Mouse (Mus musculus) myocyte (in vitro differentiated cells): ENCODE results near the gene Nfkbil1. TPM values are rescaled to one million over a fixed set of nuclear protein-coding genes. Genes with fewer than 3 reads are reported as not detected.

Experiments used
- H3K27me3 ChIP-seq: one replicate; pipeline ENCODE4 v1.6.1; 2011; ENCODE audit not compliant: control insufficient read depth, insufficient read depth, insufficient read length
- H3K36me3 ChIP-seq: one replicate; pipeline ENCODE4 v1.6.1; 2011; ENCODE audit not compliant: control insufficient read depth, insufficient read depth
- H3K4me2 ChIP-seq: one replicate; pipeline ENCODE4 v1.6.1; 2011; ENCODE audit warnings: low read depth, control low read depth
- H3K4me3 ChIP-seq: one replicate; pipeline ENCODE4 v1.5.1; 2011; ENCODE audit warnings: mild to moderate bottlenecking, control low read depth, moderate library complexity
- H3K79me2 ChIP-seq: one replicate; pipeline ENCODE4 v1.6.1; 2011; ENCODE audit not compliant: control insufficient read depth, insufficient read depth
- H3ac ChIP-seq: one replicate; pipeline ENCODE4 v1.6.1; 2011; ENCODE audit not compliant: control insufficient read depth, insufficient read length
- CEBPB ChIP-seq: IDR thresholded peaks from 2 replicates; pipeline ENCODE4 v1.6.1; 2011; ENCODE audit warnings: mild to moderate bottlenecking, moderate library complexity; ENCODE audit not compliant: poor library complexity, insufficient read depth, severe bottlenecking
- E2F4 ChIP-seq: IDR thresholded peaks from one replicate; pipeline ENCODE4 v1.6.1; 2011; ENCODE audit warnings: mild to moderate bottlenecking, control low read depth, moderate library complexity; ENCODE audit not compliant: insufficient read depth
- MAX ChIP-seq: IDR thresholded peaks from one replicate; pipeline ENCODE4 v1.6.1; 2011; ENCODE audit warnings: low read depth, mild to moderate bottlenecking, control low read depth
- MYOD1 ChIP-seq, 3 experiments: IDR thresholded peaks; one replicate each; pipeline ENCODE4 v1.6.1; 2011; ENCODE audit warnings: control low read depth in 2 of 3, low read depth in 2 of 3, mild to moderate bottlenecking in 2 of 3, moderate library complexity in 1 of 3; ENCODE audit not compliant: insufficient read length in 2 of 3, control insufficient read depth in 1 of 3
- MYOG ChIP-seq, 3 experiments: IDR thresholded peaks; one replicate each; pipeline ENCODE4 v1.6.1; 2011; ENCODE audit warnings: control low read depth in 2 of 3, low read depth in 2 of 3, mild to moderate bottlenecking in 2 of 3; ENCODE audit not compliant: insufficient read length in 2 of 3, control insufficient read depth in 1 of 3, insufficient read depth in 1 of 3
- POLR2A ChIP-seq: IDR thresholded peaks from one replicate; pipeline ENCODE4 v1.6.1; 2011; ENCODE audit warnings: low read depth, mild to moderate bottlenecking, control low read depth, moderate library complexity; ENCODE audit not compliant: insufficient read length
- POLR2AphosphoS2 ChIP-seq: IDR thresholded peaks from one replicate; pipeline ENCODE4 v1.6.1; 2011; ENCODE audit warnings: low read depth, control low read depth; ENCODE audit not compliant: insufficient read length
- REST ChIP-seq: IDR thresholded peaks from one replicate; pipeline ENCODE4 v1.6.1; 2011; ENCODE audit warnings: mild to moderate bottlenecking, control low read depth, moderate library complexity; ENCODE audit not compliant: insufficient read depth, insufficient read length
- SRF ChIP-seq: IDR thresholded peaks from one replicate; pipeline ENCODE4 v1.6.1; 2011; ENCODE audit warnings: low read depth; ENCODE audit not compliant: control insufficient read depth, insufficient read length
- TCF12 ChIP-seq: IDR thresholded peaks from one replicate; pipeline ENCODE4 v1.6.1; 2011; ENCODE audit warnings: mild to moderate bottlenecking, control low read depth; ENCODE audit not compliant: poor library complexity, insufficient read depth, severe bottlenecking
- TCF3 ChIP-seq: IDR thresholded peaks from one replicate; pipeline ENCODE4 v1.6.1; 2011; ENCODE audit warnings: low read depth, control low read depth; ENCODE audit not compliant: insufficient read length
- USF1 ChIP-seq: IDR thresholded peaks from one replicate; pipeline ENCODE4 v1.6.1; 2011; ENCODE audit warnings: low read depth, mild to moderate bottlenecking, control low read depth, moderate library complexity
- polyA plus RNA-seq: library from polyadenylated mRNA; unstranded; fragments of >200 nt; fragmentation: generic; extraction: Trizol; gene quantifications from one replicate; pipeline ENCODE4 v1.2.1, GENCODE M21; 2012; ENCODE audit warnings: missing spikeins

Nfkbil1 gene
- polyA plus RNA-seq, 1 experiment = 27.1 TPM

- TF ChIP-seq POLR2A = peak; percentile 36
- no peak for TF ChIP-seq REST
- peak; percentile 91 for TF ChIP-seq POLR2AphosphoS2
- H3K4me2 ChIP-seq = no peak overlapping the region
These were observed 17.9 kb upstream of the Nfkbil1 start for GRCm38 (mm10) chr17:35253293-35254093.

GRCm38 (mm10) chr17:35252619-35253292 lies 17.2 kb upstream of the Nfkbil1 start:
- Histone ChIP-seq H3K36me3 (peaks cover 18% of the 10 kb centered on the region), H3K4me3 (no peak overlapping the region), H3ac (no peak overlapping the region), H3K79me2 (peaks cover 2% of the 10 kb centered on the region), H3K27me3 (no peaks in the 10 kb centered on the region), H3K4me2 (no peak overlapping the region)
- peak; percentile 72 for TF ChIP-seq POLR2AphosphoS2
- TF ChIP-seq POLR2A = peak; percentile 17
- TF ChIP-seq MYOD1 (IDR thresholded peaks at IDR 0.05; ENCODE audit: control insufficient read depth in 1 of 3, insufficient read length in 2 of 3, low read depth in 2 of 3) = no peak
- TF ChIP-seq REST = no peak

More at GRCm38 (mm10) chr17:35253293-35254093, 17.9 kb upstream of the Nfkbil1 start:
- H3K4me3 ChIP-seq = no peak overlapping the region
- no peak overlapping the region for H3ac ChIP-seq
- H3K27me3 ChIP-seq = no peaks in the 10 kb centered on the region
- H3K79me2 ChIP-seq = no peaks in the 10 kb centered on the region
- peaks cover 16% of the 10 kb centered on the region for H3K36me3 ChIP-seq

- Histone ChIP-seq H3K79me2 (peaks cover 7% of the 10 kb centered on the region), H3K27me3 (no peaks in the 10 kb centered on the region), H3ac (no peak overlapping the region), H3K4me3 (no peak overlapping the region), H3K4me2 (no peak overlapping the region), H3K36me3 (peaks cover 26% of the 10 kb centered on the region)
- TF ChIP-seq SRF (no peak), USF1 (no peak), MYOG (IDR thresholded peaks at IDR 0.05; ENCODE audit: control insufficient read depth in 1 of 3, insufficient read depth in 1 of 3, insufficient read length in 2 of 3, low read depth in 2 of 3) (no peak), TCF12 (no peak), E2F4 (no peak)
These were observed 16.4 kb upstream of the Nfkbil1 start for GRCm38 (mm10) chr17:35251981-35252380.

GRCm38 (mm10) chr17:35251162-35251719 lies 15.6 kb upstream of the Nfkbil1 start:
- peaks cover 15% of the 10 kb centered on the region for H3K79me2 ChIP-seq
- H3K4me2 ChIP-seq = no peak overlapping the region
- peaks cover 33% of the 10 kb centered on the region for H3K36me3 ChIP-seq
- no peak overlapping the region for H3K4me3 ChIP-seq
- H3ac ChIP-seq = no peak overlapping the region
- TF ChIP-seq CEBPB = no peak
- TF ChIP-seq POLR2A = no peak
- no peak for TF ChIP-seq MYOG (IDR thresholded peaks at IDR 0.05; ENCODE audit: control insufficient read depth in 1 of 3, insufficient read depth in 1 of 3, insufficient read length in 2 of 3, low read depth in 2 of 3)
- TF ChIP-seq SRF = no peak
- TF ChIP-seq E2F4 = no peak
- no peak for TF ChIP-seq TCF3
- TF ChIP-seq REST = no peak
- no peak for TF ChIP-seq POLR2AphosphoS2
- TF ChIP-seq MAX = no peak
- no peaks in the 10 kb centered on the region for H3K27me3 ChIP-seq

- Histone ChIP-seq H3K27me3 (no peaks in the 10 kb centered on the region), H3K4me2 (no peak overlapping the region), H3K36me3 (peaks cover 39% of the 10 kb centered on the region), H3K4me3 (no peak overlapping the region), H3K79me2 (peaks cover 22% of the 10 kb centered on the region), H3ac (no peak overlapping the region)
- TF ChIP-seq SRF (no peak), MYOG (IDR thresholded peaks at IDR 0.05; ENCODE audit: control insufficient read depth in 1 of 3, insufficient read depth in 1 of 3, insufficient read length in 2 of 3, low read depth in 2 of 3) (no peak), POLR2AphosphoS2 (peak; percentile 78), POLR2A (peak; percentile 60), CEBPB (no peak)
These were observed 14.9 kb upstream of the Nfkbil1 start for GRCm38 (mm10) chr17:35250348-35251120.
